Mouse (Mus musculus) C2C12 (cell line): ENCODE measurements around the gene Atrnl1. TPM values are rescaled to one million over a fixed set of nuclear protein-coding genes. Genes with fewer than 3 reads are reported as not detected.

ENCODE experiments used
- H3K27me3 ChIP-seq: one replicate; pipeline ENCODE4 v1.6.1; 2011; ENCODE audit not compliant: control insufficient read depth, insufficient read depth, insufficient read length
- H3K36me3 ChIP-seq: one replicate; pipeline ENCODE4 v1.6.1; 2011; ENCODE audit not compliant: control insufficient read depth, insufficient read depth
- H3K4me3 ChIP-seq: one replicate; pipeline ENCODE4 v1.5.1; 2011; ENCODE audit warnings: mild to moderate bottlenecking, control low read depth; ENCODE audit not compliant: poor library complexity, insufficient read depth, severe bottlenecking
- H3K79me2 ChIP-seq: one replicate; pipeline ENCODE4 v1.6.1; 2011; ENCODE audit not compliant: control insufficient read depth, insufficient read depth
- H3K79me3 ChIP-seq: one replicate; pipeline ENCODE4 v1.6.1; 2011; ENCODE audit warnings: low read depth, control low read depth
- H3ac ChIP-seq: one replicate; pipeline ENCODE3; 2011; ENCODE audit warnings: low read depth; ENCODE audit not compliant: control insufficient read depth, insufficient read length
- CEBPB ChIP-seq: IDR thresholded peaks from one replicate; pipeline ENCODE4 v1.6.1; 2011; ENCODE audit warnings: low read depth, mild to moderate bottlenecking, control low read depth, moderate library complexity
- CTCF ChIP-seq: IDR thresholded peaks from one replicate; pipeline ENCODE4 v1.5.1; 2011; ENCODE audit not compliant: control insufficient read depth, insufficient read depth, insufficient read length
- FOSL1 ChIP-seq: IDR thresholded peaks from one replicate; pipeline ENCODE4 v1.8.0; 2011; ENCODE audit warnings: mild to moderate bottlenecking, low read length; ENCODE audit not compliant: poor library complexity, insufficient read depth, severe bottlenecking
- MAX ChIP-seq: IDR thresholded peaks from one replicate; pipeline ENCODE4 v1.6.1; 2011; ENCODE audit warnings: mild to moderate bottlenecking, control low read depth
- MYOD1 ChIP-seq: IDR thresholded peaks from one replicate; pipeline ENCODE4 v1.6.1; 2011; ENCODE audit warnings: low read depth; ENCODE audit not compliant: control insufficient read depth, insufficient read length
- MYOG ChIP-seq: IDR thresholded peaks from one replicate; pipeline ENCODE4 v1.6.1; 2011; ENCODE audit not compliant: control insufficient read depth, insufficient read length; ENCODE audit errors: extremely low read depth
- USF1 ChIP-seq: IDR thresholded peaks from one replicate; pipeline ENCODE4 v1.6.1; 2011; ENCODE audit warnings: low read depth, mild to moderate bottlenecking, control low read depth, moderate library complexity
- polyA plus RNA-seq: library from polyadenylated mRNA; unstranded; fragments of >200 nt; fragmentation: generic; extraction: Trizol; gene quantifications from one replicate; pipeline ENCODE4 v1.2.1, GENCODE M21; 2012; ENCODE audit warnings: missing spikeins

Atrnl1 gene
- polyA plus RNA-seq, 1 experiment, result 3.3 TPM

DNA sequence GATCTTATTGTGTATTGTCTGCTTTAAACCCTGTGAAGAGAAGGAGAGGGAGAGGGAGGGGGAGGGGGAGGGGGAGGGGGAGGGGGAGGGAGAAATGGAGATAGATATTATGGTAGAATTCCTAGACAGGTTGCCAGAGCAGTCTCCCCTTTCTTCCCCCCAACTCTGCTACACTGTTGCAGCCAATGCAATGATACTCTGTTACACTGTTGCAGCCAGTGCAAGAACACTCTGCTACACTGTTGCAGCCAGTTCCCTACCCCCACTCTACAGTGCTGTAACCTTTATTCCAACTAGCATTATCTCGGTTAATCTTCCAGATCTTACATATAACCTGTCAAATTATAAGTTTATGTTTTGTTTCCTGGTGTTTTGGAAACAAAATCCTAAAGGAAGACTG is 400.8 kb downstream of the Atrnl1 start:
- H3ac ChIP-seq, result no peak overlapping the region
- H3K36me3 ChIP-seq, result no peaks in the 10 kb centered on the region
- TF ChIP-seq MAX, result no peak
- TF ChIP-seq MYOG, result no peak
- no peak for TF ChIP-seq CTCF
- no peak for TF ChIP-seq USF1
- no peak for TF ChIP-seq MYOD1
- no peak for TF ChIP-seq FOSL1
- TF ChIP-seq CEBPB, result no peak
- no peaks in the 10 kb centered on the region for H3K27me3 ChIP-seq
- no peaks in the 10 kb centered on the region for H3K79me2 ChIP-seq
- H3K4me3 ChIP-seq, result no peak overlapping the region
- no peaks in the 10 kb centered on the region for H3K79me3 ChIP-seq

DNA sequence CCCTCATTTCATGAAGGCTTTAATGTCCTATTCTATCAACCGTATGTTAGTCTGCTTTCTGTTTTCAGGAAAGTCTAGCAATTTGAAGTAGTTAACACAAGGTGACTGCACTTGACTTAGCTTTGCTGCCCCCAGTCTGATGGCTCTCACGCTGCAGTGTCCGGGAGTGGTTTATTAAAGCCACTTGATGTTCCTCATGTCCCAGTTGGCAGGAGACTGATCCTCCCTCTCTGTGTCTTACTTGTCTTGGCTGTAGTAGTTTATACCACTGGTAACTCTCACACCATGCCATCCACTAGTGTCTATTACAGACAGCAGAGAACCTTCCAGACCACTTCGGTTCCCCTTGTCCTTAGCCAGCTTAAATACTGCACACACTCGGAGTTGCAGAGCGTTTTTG is 404.9 kb downstream of the Atrnl1 start:
- no peaks in the 10 kb centered on the region for H3K27me3 ChIP-seq
- TF ChIP-seq CEBPB (no peak), USF1 (no peak), MYOD1 (no peak), FOSL1 (no peak), MYOG (no peak), MAX (no peak)
- no peaks in the 10 kb centered on the region for H3K79me3 ChIP-seq
- no peak overlapping the region for H3ac ChIP-seq
- no peaks in the 10 kb centered on the region for H3K79me2 ChIP-seq
- no peaks in the 10 kb centered on the region for H3K36me3 ChIP-seq
- H3K4me3 ChIP-seq, result no peak overlapping the region

DNA sequence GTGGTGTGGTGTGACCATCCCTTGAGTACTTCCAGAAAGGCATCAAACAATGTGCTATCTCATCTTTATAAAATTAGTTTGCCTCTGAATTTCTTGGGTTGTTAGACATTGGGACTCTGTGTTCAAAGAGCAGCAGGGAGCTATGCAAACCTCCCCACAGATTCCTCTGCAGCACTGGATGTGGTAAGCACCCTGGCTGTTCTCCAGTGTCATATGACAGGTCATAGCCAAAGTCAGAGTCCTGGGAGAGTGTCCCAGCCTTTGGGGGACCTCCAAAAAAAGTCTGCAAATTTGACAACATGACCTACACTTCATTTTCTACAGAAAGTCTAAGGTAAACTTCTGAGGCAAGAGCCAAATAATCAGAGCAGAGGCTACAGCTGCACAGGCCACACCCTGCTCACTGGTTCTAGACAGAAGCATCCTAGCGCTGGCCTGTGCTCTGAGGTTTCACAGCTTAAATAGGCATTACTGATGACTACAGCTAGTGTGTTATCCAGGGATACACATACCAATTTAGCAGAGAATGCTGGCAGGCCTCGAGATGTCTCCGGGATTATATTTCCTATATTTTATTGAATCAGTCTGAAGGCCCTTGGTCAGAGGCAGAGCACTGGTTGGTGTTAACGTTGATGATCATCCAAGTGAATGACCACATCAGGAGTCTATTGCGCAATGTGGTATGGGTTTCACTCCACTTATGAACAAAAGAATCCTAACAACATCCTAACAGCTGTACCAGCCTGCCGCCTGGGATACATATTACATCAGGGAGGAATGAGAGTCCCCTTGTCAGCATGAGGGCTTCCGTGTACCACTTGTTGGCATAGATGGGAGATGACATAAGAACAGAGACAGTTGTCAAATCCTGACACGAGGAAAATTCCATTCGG is 406.0 kb downstream of the Atrnl1 start:
- H3ac ChIP-seq, result no peak overlapping the region
- H3K27me3 ChIP-seq, result no peaks in the 10 kb centered on the region
- TF ChIP-seq FOSL1, result no peak
- TF ChIP-seq MAX, result peak; percentile 44
- TF ChIP-seq MYOG, result no peak
- TF ChIP-seq MYOD1, result peak; percentile 82
- no peak for TF ChIP-seq CTCF
- TF ChIP-seq USF1, result no peak
- peak; percentile 99 for TF ChIP-seq CEBPB
- no peak overlapping the region for H3K4me3 ChIP-seq
- no peaks in the 10 kb centered on the region for H3K79me3 ChIP-seq
- H3K79me2 ChIP-seq, result no peaks in the 10 kb centered on the region
- no peaks in the 10 kb centered on the region for H3K36me3 ChIP-seq

DNA sequence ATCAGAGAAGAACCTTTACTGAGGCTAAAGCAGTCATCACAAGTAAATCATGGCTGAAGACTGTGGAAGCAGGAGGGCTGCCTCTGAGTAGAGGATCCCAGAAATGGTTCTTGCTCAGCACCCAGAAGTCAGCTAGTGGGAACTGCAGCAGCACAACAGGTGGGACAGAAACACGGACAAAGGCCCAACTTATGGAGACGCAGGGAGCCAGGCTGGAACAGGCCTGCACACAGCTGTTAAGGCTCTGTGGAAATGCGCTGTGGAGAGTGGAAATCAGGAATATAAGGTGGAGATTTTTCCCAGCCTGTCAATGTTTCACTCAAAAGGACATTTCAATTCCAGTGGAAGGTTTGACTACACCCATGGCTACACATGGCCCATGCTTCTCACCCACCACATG is 406.6 kb downstream of the Atrnl1 start:
- Histone ChIP-seq H3K79me2 (no peaks in the 10 kb centered on the region), H3K27me3 (no peaks in the 10 kb centered on the region), H3K79me3 (no peaks in the 10 kb centered on the region), H3ac (peak overlapping the region; percentile 9), H3K36me3 (no peaks in the 10 kb centered on the region), H3K4me3 (no peak overlapping the region)
- TF ChIP-seq MYOG, result no peak
- TF ChIP-seq MAX, result no peak
- no peak for TF ChIP-seq USF1
- no peak for TF ChIP-seq CEBPB
- no peak for TF ChIP-seq MYOD1
- TF ChIP-seq CTCF, result no peak
- no peak for TF ChIP-seq FOSL1

DNA sequence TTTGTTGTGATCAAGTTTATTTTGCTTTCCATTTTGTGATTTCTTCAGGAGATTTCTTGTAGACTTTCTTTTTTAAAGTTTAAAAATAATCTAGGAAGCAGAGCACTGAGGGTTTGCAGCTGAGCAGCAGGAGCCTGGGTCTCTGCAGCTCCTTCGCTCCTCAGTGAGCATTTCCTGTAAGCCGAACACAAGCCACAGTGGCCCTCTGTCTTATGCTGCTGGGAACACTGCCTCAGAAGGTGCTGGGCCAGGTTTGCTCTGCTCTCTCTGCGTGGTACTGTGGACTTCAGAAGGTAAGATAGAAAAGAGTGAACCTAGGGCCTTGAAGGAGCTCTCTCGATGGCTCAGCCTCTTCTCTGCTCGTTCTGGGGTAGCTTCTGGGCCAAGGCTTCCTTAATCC is 407.9 kb downstream of the Atrnl1 start:
- H3K36me3 ChIP-seq, result no peaks in the 10 kb centered on the region
- no peaks in the 10 kb centered on the region for H3K27me3 ChIP-seq
- H3ac ChIP-seq, result no peak overlapping the region
- H3K79me3 ChIP-seq, result no peaks in the 10 kb centered on the region
- H3K4me3 ChIP-seq, result no peak overlapping the region
- TF ChIP-seq MYOG (no peak), FOSL1 (no peak), CEBPB (no peak), MYOD1 (no peak), CTCF (no peak), USF1 (no peak), MAX (no peak)
- no peaks in the 10 kb centered on the region for H3K79me2 ChIP-seq
